Mouse (Mus musculus) olfactory bulb, adult 2 months (tissue): ENCODE results near the gene Fam163a.

Experiments
- CTCF ChIP-seq: fragments of 200-500 bp; IDR thresholded peaks from 2 replicates; pipeline ENCODE4 v1.5.1; 2012; ENCODE audit warnings: low read depth, mild to moderate bottlenecking, low read length, moderate library complexity; ENCODE audit not compliant: insufficient read depth
- POLR2A ChIP-seq: fragments of 200-500 bp; IDR thresholded peaks from 2 replicates; pipeline ENCODE4 v1.6.1; 2012; ENCODE audit warnings: mild to moderate bottlenecking, low read depth, low read length, moderate library complexity; ENCODE audit not compliant: insufficient read depth

- TF ChIP-seq CTCF: no peak
- TF ChIP-seq POLR2A: no peak
Measured at GRCm38 (mm10) chr1:156116770-156117169, 88.1 kb downstream of the Fam163a start.
